Mouse (Mus musculus): ENCODE data around the gene Auts2. TPM values are rescaled to one million over a fixed set of nuclear protein-coding genes. Genes with fewer than 3 reads are reported as not detected.

Gene Auts2
- polyA plus RNA-seq, 1 experiment from 2014 or later = 57.8 TPM

- Histone ChIP-seq H3K36me3 (no peaks in the 10 kb centered on the region), H3K27ac (no peak overlapping the region), H3K9me3 (replicated peaks) (no peaks in the 10 kb centered on the region), H3K4me3 (no peak overlapping the region), H3K27me3 (ENCODE audit: low read depth, poor library complexity, severe bottlenecking) (no peaks in the 10 kb centered on the region), H3K4me1 (peaks cover 29% of the 10 kb centered on the region)
- 88% methylated on average over 9 of the region's 9 CpGs for WGBS
- DNase-seq (ENCODE audit: low spot score) = no peak
These were observed 361.1 kb downstream of the Auts2 start for GRCm38 (mm10) chr5:132182077-132182476.

- Histone ChIP-seq H3K9me3 (replicated peaks) (no peaks in the 10 kb centered on the region), H3K36me3 (no peaks in the 10 kb centered on the region), H3K27me3 (ENCODE audit: low read depth, poor library complexity, severe bottlenecking) (no peaks in the 10 kb centered on the region), H3K27ac (no peak overlapping the region), H3K4me1 (peaks cover 14% of the 10 kb centered on the region), H3K4me3 (no peak overlapping the region)
- WGBS = 93% methylated on average over 8 of the region's 8 CpGs
- no peak for DNase-seq (ENCODE audit: low spot score)
These were observed 373.1 kb downstream of the Auts2 start for GRCm38 (mm10) chr5:132170010-132170409.

DNA sequence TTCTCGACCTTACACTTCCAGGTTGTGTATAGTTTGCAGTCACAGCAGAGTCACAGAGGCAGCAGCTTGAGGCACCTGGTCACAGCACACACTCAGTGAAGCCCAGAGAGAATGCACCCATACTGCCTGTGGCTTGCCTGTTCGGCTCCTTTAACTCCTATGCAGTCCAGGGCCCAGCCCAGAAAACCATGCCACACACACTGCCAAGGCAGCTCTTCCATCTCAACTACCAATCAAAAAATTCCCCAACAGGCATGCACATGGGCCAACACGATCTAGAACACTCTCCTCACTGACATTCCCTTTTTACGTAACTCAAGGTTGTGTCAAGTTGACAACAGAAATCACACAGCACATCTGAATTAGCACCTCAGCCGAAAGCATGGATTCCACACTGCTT lies 374.3 kb downstream of the Auts2 start:
- WGBS = 89% methylated on average over 5 of the region's 5 CpGs
- Histone ChIP-seq H3K27ac (no peak overlapping the region), H3K27me3 (ENCODE audit: low read depth, poor library complexity, severe bottlenecking) (no peaks in the 10 kb centered on the region), H3K4me3 (no peak overlapping the region), H3K9me3 (replicated peaks) (no peaks in the 10 kb centered on the region), H3K36me3 (no peaks in the 10 kb centered on the region), H3K4me1 (peaks cover 14% of the 10 kb centered on the region)
- DNase-seq (ENCODE audit: low spot score) = no peak

- Histone ChIP-seq H3K36me3 (no peaks in the 10 kb centered on the region), H3K9me3 (replicated peaks) (no peaks in the 10 kb centered on the region), H3K27me3 (ENCODE audit: low read depth, poor library complexity, severe bottlenecking) (no peaks in the 10 kb centered on the region), H3K27ac (no peak overlapping the region), H3K4me1 (peaks cover 18% of the 10 kb centered on the region), H3K4me3 (no peak overlapping the region)
- no peak for DNase-seq (ENCODE audit: low spot score)
- WGBS = 96% methylated on average over 5 of the region's 5 CpGs
These were observed 374.9 kb downstream of the Auts2 start for GRCm38 (mm10) chr5:132168224-132168623.

DNA sequence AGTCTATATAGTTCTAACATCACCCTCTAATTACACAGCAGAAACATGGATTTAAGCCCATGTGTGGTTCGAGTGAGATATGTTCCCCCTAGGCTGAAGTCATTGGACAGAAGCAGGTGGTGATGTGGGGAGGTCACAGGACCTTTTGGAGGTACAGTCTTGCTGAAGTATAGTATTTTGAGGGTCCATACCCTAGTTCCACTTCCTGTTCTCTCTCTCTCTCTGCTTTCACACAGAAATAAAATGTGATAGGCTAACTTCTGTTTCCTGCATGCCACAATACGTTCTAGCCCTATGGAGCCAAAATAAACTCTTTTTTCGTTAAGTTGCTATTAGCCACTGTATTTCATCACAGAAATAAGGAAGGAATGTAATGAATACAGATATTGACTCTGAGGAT lies 376.6 kb downstream of the Auts2 start:
- no peaks in the 10 kb centered on the region for H3K27me3 ChIP-seq (ENCODE audit: low read depth, poor library complexity, severe bottlenecking)
- H3K36me3 ChIP-seq = no peaks in the 10 kb centered on the region
- DNase-seq (ENCODE audit: low spot score) = no peak
- no peak overlapping the region for H3K27ac ChIP-seq
- H3K9me3 ChIP-seq (replicated peaks) = no peaks in the 10 kb centered on the region
- no peak overlapping the region for H3K4me3 ChIP-seq
- peaks cover 26% of the 10 kb centered on the region for H3K4me1 ChIP-seq
- 86% methylated on average over 3 of the region's 3 CpGs for WGBS

GRCm38 (mm10) chr5:132163960-132164359 lies 379.2 kb downstream of the Auts2 start:
- WGBS = 78% methylated on average over 10 of the region's 10 CpGs
- H3K27me3 ChIP-seq (ENCODE audit: low read depth, poor library complexity, severe bottlenecking) = no peaks in the 10 kb centered on the region
- DNase-seq (ENCODE audit: low spot score) = no peak
- H3K36me3 ChIP-seq = no peaks in the 10 kb centered on the region
- H3K27ac ChIP-seq = no peak overlapping the region
- no peaks in the 10 kb centered on the region for H3K9me3 ChIP-seq (replicated peaks)
- no peak overlapping the region for H3K4me3 ChIP-seq
- H3K4me1 ChIP-seq = peaks cover 34% of the 10 kb centered on the region

- Histone ChIP-seq H3K4me3 (no peak overlapping the region), H3K27ac (peak overlapping the region; percentile 76), H3K9me3 (replicated peaks) (no peaks in the 10 kb centered on the region), H3K27me3 (ENCODE audit: low read depth, poor library complexity, severe bottlenecking) (no peaks in the 10 kb centered on the region), H3K4me1 (peaks cover 35% of the 10 kb centered on the region), H3K36me3 (no peaks in the 10 kb centered on the region)
- 50% methylated on average over 4 of the region's 4 CpGs for WGBS
- no peak for DNase-seq (ENCODE audit: low spot score)
These were observed 381.0 kb downstream of the Auts2 start for GRCm38 (mm10) chr5:132162206-132162533.

DNA sequence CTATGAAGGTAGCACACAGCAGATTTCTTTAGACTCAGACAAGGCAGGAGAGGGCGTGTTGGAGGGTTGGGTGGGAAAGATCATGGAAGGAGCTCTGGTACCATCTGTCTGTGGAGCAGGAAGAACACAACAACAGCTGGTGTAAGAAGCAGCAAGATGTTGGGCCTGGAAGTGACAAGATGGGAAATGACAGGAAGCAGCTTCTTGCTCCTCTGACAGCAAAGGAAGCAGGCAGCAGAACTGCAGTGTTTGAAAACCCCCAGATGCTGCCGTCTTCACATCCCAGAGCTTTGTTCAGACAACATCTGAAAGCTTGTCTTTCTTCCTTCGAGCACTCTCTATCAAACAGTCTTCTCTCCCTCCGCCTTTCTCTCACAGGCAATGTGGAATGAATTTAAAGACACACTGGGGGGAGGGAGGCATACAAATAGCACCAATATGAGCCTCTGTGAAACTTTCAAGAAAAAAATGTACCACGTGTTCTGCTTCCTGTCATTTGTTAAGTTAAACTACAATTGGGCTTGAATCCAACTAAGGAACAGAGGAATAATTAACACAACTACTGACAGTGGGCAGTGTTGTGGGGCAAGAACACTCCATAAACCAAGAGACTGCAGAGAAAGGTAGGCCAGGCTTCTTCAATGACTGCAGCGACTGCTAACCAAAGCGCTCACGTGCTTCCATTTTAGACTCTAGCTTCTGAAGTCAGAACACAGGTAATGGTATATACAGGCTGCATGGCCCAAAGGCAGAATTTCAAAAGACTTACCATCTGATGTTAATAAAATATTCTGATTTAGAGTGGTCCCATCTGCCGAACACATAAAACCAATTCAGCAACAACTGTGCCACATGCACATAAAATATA lies 381.6 kb downstream of the Auts2 start:
- Histone ChIP-seq H3K9me3 (replicated peaks) (no peaks in the 10 kb centered on the region), H3K4me3 (no peak overlapping the region), H3K27ac (peak overlapping the region; percentile 76), H3K36me3 (no peaks in the 10 kb centered on the region), H3K4me1 (peaks cover 35% of the 10 kb centered on the region), H3K27me3 (ENCODE audit: low read depth, poor library complexity, severe bottlenecking) (no peaks in the 10 kb centered on the region)
- DNase-seq (ENCODE audit: low spot score) = peak; percentile 42
- WGBS = 27% methylated on average over 9 of the region's 9 CpGs

- Histone ChIP-seq H3K4me3 (no peak overlapping the region), H3K9me3 (replicated peaks) (no peaks in the 10 kb centered on the region), H3K36me3 (no peaks in the 10 kb centered on the region), H3K4me1 (peaks cover 14% of the 10 kb centered on the region), H3K27me3 (ENCODE audit: low read depth, poor library complexity, severe bottlenecking) (no peaks in the 10 kb centered on the region), H3K27ac (no peak overlapping the region)
- WGBS = 94% methylated on average over 4 of the region's 4 CpGs
- no peak for DNase-seq (ENCODE audit: low spot score)
These were observed 399.0 kb downstream of the Auts2 start for GRCm38 (mm10) chr5:132144181-132144580.

- H3K27ac ChIP-seq = no peak overlapping the region
- 39% methylated on average over 4 of the region's 4 CpGs for WGBS
- H3K27me3 ChIP-seq (ENCODE audit: low read depth, poor library complexity, severe bottlenecking) = no peaks in the 10 kb centered on the region
- no peaks in the 10 kb centered on the region for H3K36me3 ChIP-seq
- no peaks in the 10 kb centered on the region for H3K9me3 ChIP-seq (replicated peaks)
- no peak for DNase-seq (ENCODE audit: low spot score)
- H3K4me1 ChIP-seq = peaks cover 15% of the 10 kb centered on the region
- H3K4me3 ChIP-seq = no peak overlapping the region
These were observed 402.3 kb downstream of the Auts2 start for GRCm38 (mm10) chr5:132140816-132141215.

- no peak overlapping the region for H3K27ac ChIP-seq
- DNase-seq (ENCODE audit: low spot score) = no peak
- H3K36me3 ChIP-seq = no peaks in the 10 kb centered on the region
- H3K4me3 ChIP-seq = no peak overlapping the region
- no peaks in the 10 kb centered on the region for H3K9me3 ChIP-seq (replicated peaks)
- peaks cover 11% of the 10 kb centered on the region for H3K4me1 ChIP-seq
- WGBS = 65% methylated on average over 7 of the region's 7 CpGs
- H3K27me3 ChIP-seq (ENCODE audit: low read depth, poor library complexity, severe bottlenecking) = no peaks in the 10 kb centered on the region
These were observed 407.0 kb downstream of the Auts2 start for GRCm38 (mm10) chr5:132135941-132136663.

DNA sequence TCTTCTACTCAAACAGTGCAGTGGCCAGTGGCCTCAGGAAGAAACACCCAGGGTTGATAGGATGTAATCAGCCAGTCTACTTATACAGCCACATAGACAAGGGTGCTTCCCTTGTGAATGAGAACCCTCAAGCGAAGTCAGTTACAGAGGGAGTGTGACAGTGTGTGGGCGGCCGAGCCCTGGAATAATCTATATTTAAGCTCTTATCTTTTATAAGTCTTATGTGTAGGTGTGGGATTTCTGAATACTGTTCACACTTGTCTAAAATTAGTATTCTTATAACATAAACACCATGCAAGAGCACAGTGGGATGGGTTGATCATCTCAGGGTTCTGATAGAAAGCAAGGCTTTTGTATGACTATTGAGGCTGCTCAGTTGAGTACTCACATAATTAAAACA lies 411.2 kb downstream of the Auts2 start:
- Histone ChIP-seq H3K4me1 (peaks cover 9% of the 10 kb centered on the region), H3K36me3 (no peaks in the 10 kb centered on the region), H3K27ac (no peak overlapping the region), H3K9me3 (replicated peaks) (no peaks in the 10 kb centered on the region), H3K4me3 (no peak overlapping the region), H3K27me3 (ENCODE audit: low read depth, poor library complexity, severe bottlenecking) (no peaks in the 10 kb centered on the region)
- DNase-seq (ENCODE audit: low spot score) = no peak
- 91% methylated on average over 3 of the region's 3 CpGs for WGBS

DNA sequence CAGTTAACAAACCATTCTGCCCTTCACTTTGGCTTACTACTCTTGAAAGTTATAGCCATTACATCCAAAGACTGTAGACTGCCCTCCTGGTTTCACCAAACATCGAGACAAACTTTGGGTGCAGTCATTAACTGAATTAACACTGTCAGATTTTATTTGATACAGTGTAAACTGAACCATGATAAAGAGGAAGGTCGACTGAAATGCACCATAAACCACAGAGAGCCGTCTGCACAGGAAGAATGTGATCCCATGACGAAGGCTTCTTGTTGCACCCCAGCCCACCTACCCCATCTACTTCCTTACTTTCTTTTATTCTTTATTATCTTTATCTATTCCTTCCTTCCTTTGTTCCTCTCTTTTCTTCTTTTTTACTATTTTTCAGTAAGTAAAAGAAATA lies 412.6 kb downstream of the Auts2 start:
- Histone ChIP-seq H3K27me3 (ENCODE audit: low read depth, poor library complexity, severe bottlenecking) (no peaks in the 10 kb centered on the region), H3K27ac (no peak overlapping the region), H3K36me3 (0 out of 2 replicates have a peak, but pooled peaks cover 2% of the 10 kb centered on the region), H3K4me3 (no peak overlapping the region), H3K9me3 (replicated peaks) (no peaks in the 10 kb centered on the region), H3K4me1 (peaks cover 3% of the 10 kb centered on the region; the same call in 1 of the 2 replicates)
- WGBS = 63% methylated on average over 4 of the region's 4 CpGs
- DNase-seq (ENCODE audit: low spot score) = no peak
